Mouse (Mus musculus) ES-E14 (cell line): ENCODE data around the gene Adamtsl4.

Experiments used
- CHD2 ChIP-seq: IDR thresholded peaks from 2 replicates; pipeline ENCODE4 v1.6.1; 2014; ENCODE audit warnings: mild to moderate bottlenecking, low read depth, low read length, inconsistent platforms
- HCFC1 ChIP-seq: IDR thresholded peaks from 2 replicates; pipeline ENCODE4 v1.6.1; 2012; ENCODE audit warnings: low read length, inconsistent platforms, borderline replicate concordance; ENCODE audit not compliant: insufficient read depth
- MAFK ChIP-seq: IDR thresholded peaks from 2 replicates; pipeline ENCODE4 v1.6.1; 2014; ENCODE audit warnings: mild to moderate bottlenecking, low read depth, low read length, inconsistent platforms; ENCODE audit not compliant: insufficient read depth
- ZC3H11A ChIP-seq: IDR thresholded peaks from 2 replicates; pipeline ENCODE4 v1.6.1; 2012; ENCODE audit warnings: low read depth, mild to moderate bottlenecking, inconsistent platforms, low read length, borderline replicate concordance
- ZNF384 ChIP-seq: IDR thresholded peaks from 2 replicates; pipeline ENCODE4 v1.6.1; 2012; ENCODE audit warnings: low read depth, low read length, inconsistent platforms

DNA sequence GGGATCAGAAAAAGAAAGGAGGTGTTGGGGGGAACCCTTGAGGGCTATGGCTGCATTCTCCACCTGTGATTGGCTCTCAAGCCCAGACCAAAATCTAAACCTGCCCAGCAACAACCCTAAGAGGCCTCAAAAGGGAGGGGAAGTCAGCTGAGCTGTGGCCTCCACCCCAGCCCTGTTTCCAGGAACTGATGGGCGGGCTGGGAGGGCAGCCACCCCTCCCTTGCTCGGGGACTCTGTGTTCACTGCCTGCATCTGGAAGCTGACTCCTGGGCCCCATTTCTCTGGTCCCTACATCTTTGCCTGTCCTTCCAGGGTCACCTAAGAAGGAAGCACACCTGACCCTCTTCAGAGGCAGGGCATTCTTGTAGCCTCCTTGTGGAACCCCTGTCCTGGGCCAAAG lies 13.5 kb downstream of the Adamtsl4 start:
- TF ChIP-seq CHD2 (no peak), HCFC1 (no peak), ZNF384 (no peak), ZC3H11A (no peak), MAFK (no peak)
